Mouse (Mus musculus) liver, adult 2 months (tissue): Measurements from ENCODE around the gene Hc.

Experiments
- CTCF ChIP-seq: fragments of 200-500 bp; IDR thresholded peaks from 2 replicates; pipeline ENCODE4 v1.5.1; 2011; ENCODE audit warnings: low read depth, low read length, control low read depth
- POLR2A ChIP-seq: fragments of 200-500 bp; IDR thresholded peaks from 2 replicates; pipeline ENCODE4 v1.6.1; 2011; ENCODE audit warnings: low read length, control low read depth; ENCODE audit not compliant: insufficient read depth; ENCODE audit errors: extremely low read depth

GRCm38 (mm10) chr2:35015861-35016260 is 45.4 kb downstream of the Hc start:
- TF ChIP-seq POLR2A (no peak), CTCF (no peak)
